Mouse (Mus musculus) frontal cortex, postnatal 14 days (tissue): ENCODE data around the gene Aatf.
"Not testable (repeated sequence)": the region's sequence is repeated elsewhere in the genome, so short reads cannot be mapped to it uniquely, and the experiment has no call there.

ENCODE experiments used
- DNase-seq, 2 experiments: peaks; one replicate each; pipeline ENCODE4 v3.0.0; 2022; ENCODE audit warnings: low spot score in 2 of 2

Gene Aatf

DNA sequence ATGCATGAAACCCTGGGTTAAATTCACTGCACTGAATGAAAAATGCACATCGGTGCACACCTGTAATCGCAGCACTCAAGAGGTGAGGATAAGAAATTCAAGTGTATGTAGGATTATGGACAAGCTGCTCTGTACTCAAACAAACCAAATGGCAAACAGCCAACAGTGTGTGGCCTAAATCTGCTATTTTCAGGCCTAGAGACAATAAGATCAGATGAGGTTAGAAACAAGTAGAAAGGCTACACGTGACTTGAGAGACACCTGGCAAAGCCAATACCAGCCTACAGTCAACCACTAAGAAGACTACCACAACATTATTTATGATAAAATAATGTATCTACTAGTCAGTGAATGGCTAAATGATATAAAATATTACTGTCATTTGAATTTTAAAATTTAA is 72.9 kb downstream of the Aatf start:
- no peak for DNase-seq

DNA sequence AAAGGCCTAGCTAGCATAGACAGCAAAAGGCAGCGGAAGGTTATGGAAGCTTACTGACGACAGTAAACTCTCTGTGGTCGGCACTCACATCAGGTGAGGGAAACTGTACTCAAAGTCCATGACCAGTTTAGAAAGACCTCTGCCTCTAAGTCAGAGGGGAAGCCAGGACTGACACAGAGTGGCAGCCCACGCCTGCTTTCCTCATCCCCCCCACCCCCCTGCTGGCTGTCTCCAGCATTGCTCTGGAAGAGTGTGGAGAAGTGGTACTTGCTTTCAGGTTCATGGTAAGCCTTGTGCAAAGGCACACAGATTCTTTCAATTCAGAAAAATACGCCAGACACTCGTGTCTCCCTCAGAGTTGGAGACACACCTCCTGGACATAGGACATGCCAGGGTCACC is 78.4 kb downstream of the Aatf start:
- no peak for DNase-seq

- no peak for DNase-seq
These were observed 83.0 kb downstream of the Aatf start for GRCm38 (mm10) chr11:84430336-84430735.

GRCm38 (mm10) chr11:84429581-84429980 is 83.7 kb downstream of the Aatf start:
- no peak for DNase-seq

DNA sequence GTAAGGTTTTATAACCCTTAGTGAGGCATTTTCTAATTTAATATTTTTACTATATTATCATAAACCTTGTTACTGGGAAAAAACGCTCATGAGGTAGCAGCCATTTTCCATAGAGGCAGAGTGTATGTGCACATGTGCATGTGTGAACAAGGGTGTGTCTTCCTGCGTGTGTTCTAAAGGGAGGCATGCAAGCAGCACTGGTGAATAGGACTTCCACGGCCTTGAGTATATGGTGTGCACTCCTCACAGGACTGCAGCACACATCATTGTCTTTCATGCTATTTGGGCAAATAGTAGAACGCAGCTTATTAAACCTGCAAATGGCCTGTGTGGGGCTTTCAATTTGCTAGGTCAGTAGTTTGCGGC is 86.7 kb downstream of the Aatf start:
- DNase-seq, result no peak

DNA sequence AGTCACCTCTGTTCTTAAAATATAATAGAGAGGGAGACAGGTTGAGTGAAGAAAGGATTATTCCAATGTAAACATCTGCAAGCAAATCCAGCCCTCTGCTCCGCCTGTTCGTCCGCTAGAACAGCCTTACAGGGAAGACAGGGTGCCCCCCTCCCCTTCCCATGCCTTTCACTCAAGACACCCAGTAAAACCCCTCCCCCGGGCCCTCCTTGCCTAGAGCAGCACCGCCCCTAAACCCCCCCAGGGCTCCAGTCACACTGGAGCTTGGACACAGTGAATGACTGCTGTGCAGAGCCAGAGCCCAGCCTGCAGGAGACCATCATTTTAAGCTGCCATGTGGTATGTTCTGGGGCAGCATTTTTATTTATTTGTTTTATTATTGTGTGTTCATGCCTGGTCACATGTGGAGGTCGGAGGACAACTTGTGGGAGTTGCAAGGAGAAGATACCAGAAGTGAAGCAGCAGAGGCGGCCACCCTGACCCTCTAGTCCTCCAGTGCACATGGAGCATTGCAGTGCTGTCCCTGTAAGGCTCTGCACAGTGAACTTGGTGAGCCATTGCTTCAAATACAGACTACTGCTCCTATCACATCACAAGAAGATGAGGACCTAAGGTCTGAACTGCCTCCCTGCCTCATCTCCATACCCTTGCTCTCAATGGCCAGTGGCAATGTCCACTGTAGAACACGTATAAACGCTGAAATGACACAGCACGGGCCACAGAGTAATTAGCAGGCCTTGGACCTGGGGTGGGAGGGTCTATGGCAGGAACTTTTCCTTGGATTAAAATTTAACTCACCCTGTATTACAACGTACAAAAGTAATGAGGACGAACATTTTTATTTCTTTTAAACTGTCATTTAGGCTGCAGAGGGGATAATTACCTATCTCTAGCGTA is 87.3 kb downstream of the Aatf start:
- no peak for DNase-seq

- no peak for DNase-seq
These were observed 92.5 kb downstream of the Aatf start for GRCm38 (mm10) chr11:84420779-84421178.

GRCm38 (mm10) chr11:84413111-84413510 is 100.2 kb downstream of the Aatf start:
- no peak for DNase-seq

- DNase-seq, result no peak
These were observed 101.0 kb downstream of the Aatf start for GRCm38 (mm10) chr11:84412201-84412934.

- DNase-seq, result no peak
These were observed 101.7 kb downstream of the Aatf start for GRCm38 (mm10) chr11:84411642-84412018.

- DNase-seq, result no peak
These were observed 102.3 kb downstream of the Aatf start for GRCm38 (mm10) chr11:84410879-84411641.

DNA sequence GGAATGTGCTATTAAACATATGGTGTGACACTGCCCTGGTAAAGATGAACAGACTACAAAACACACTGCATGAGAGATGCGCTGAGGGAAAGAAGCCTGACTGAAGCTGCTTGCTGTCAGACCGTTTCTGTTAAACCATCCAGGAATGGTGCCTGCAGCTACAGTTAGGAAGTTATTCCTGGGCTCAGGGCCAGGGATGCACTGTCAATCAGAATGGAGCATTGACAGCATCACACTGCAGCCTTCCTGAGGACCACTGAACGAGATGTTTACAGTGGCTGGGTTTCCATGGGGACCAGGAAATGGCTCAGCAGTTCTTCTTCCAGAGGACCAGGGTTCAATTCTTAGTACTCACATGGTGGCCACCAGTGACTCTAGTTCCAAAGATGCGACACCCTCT is 102.9 kb downstream of the Aatf start:
- DNase-seq, result no peak

DNA sequence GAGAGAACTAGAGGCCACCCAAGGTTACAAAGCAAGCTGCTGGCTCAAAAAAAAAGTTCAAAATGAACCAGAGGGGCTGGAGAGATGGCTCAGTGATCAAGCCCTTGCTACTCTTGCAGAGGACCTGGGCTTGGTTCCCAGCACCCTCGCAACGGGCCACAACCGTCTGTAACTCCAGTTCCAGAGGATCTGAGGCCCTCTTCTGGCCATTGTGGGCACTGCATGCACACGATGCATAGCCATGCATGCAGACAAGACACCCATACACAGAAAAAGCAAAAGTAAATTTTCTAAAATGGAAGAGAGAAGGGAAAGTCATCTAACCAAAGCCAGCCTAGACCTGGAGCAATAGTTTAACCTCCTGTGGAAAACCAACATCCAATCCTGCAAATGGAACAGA is 106.6 kb downstream of the Aatf start:
- no peak for DNase-seq

- no peak for DNase-seq
These were observed 118.3 kb downstream of the Aatf start for GRCm38 (mm10) chr11:84395010-84395409.

DNA sequence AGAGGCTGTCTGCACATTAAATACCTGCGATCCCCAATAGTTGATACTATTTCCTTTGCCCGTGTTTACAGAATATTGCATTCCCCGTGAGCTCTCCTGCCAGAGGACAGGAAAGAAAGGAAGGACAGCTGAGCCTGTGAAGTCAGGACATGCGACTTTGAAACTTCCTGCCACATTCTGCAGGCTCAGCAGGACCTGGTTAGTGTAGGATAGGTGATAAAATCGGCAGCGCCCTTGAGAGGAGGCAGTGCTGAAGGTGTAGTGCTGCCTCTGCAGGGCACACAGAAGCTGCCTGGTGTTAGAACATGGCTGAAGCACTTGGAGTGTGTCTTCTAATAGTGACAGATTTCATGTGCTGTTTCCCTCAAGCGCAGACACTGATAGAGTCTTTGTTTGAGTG is 119.8 kb downstream of the Aatf start:
- DNase-seq, result no peak

GRCm38 (mm10) chr11:84392066-84392465 is 121.3 kb downstream of the Aatf start:
- not testable (repeated sequence) for DNase-seq

GRCm38 (mm10) chr11:84391126-84391525 is 122.2 kb downstream of the Aatf start:
- DNase-seq, result no peak

DNA sequence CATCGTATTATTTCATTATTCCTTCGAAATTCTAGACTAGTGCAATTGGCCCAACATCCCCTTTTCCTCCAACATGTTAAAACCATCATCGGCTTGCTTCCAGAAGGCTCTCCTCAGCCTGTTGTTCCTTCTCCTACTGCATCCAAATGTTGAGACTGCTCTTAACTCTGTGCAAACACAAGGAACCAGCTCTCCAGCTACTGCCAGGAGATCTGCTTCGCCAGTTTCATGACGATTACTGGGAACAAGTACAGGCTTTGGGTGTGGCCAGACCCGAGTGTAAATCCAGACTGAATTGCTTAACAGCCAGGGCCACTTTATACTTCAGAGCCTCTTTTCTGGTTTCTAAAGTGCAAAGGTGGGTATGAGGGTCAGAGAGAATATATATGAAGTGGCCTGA is 124.0 kb downstream of the Aatf start:
- no peak for DNase-seq

DNA sequence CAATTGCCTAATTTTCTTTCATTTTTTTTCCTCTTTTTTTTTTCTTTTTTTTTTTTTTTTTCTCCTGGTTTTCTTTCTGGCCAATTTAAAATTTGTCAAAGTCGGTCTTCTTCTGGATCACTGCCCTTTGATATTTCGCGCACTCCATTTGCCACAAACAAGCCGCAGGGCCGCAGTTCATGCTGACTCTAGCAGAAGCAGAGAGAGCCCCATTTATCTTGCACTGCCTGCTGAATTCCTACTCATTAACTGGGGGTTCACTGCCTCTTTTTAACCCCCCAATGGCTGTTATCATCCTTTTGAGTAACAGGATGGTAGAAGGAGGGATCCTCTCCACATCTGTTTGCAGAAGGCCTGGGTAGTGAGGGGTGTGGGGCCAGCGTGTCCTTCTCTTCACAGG is 129.4 kb downstream of the Aatf start:
- no peak for DNase-seq

GRCm38 (mm10) chr11:84382450-84382849 is 130.9 kb downstream of the Aatf start:
- no peak for DNase-seq

DNA sequence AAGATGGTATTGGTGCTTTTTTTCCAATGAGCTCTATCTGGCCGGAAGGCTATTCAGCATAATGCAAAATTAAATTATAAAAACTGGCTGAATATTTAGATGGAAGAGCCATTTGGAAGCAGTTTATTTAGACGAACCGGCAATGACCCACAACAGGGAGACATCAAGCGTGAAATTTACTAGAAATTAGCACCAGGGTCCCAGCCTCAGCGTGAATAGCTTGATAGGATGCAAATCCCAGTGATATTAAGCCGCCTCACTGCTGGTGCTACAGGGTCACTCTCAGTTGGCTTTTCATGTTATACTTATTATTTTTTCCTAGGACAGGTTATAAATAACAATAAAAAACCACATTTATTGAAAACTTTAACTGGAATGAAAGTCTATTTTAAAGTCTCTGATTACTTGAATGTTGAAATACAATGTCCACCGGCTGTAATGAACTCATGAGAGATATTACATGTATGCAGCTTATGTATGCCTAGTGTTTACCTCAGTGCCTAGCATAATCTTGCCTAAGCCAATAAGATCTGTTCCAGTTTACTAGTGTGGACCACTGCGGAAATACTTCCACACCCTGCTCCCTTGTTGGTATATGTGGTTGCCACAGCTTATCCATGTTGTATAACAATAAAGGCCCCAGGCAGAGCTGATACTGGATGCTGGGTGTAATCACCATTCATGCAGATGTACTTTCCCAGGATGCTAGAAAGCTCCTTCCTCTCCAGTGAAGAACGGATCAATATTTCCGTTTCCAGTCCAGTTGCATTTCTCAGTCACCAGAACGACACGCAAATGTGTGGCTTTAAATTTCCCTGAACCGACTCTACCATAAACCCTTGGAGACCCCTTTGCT is 136.6 kb downstream of the Aatf start:
- no peak for DNase-seq
